Mouse (Mus musculus) kidney, postnatal 0 days (tissue): ENCODE data around the gene Iqck. TPM values are rescaled to one million over a fixed set of nuclear protein-coding genes. Genes with fewer than 3 reads are reported as not detected.

Experiments
- ATAC-seq: fragments of 200-750 bp; cut with Nextera tagmentation; replicated peaks from 2 replicates; pipeline ENCODE4 v1.8.0; 2017; ENCODE audit warnings: low read depth, moderate number of reproducible peaks, moderate TSS enrichment, moderate library complexity; ENCODE audit not compliant: low FRiP score
- DNase-seq: peaks from one replicate; pipeline ENCODE4 v3.0.0-alpha.2; 2016; ENCODE audit warnings: low spot score
- H3K27ac ChIP-seq: fragments of 300-500 bp; sonication (generic); 2 replicates; pipeline ENCODE4 v1.5.1; 2014; ENCODE audit warnings: mild to moderate bottlenecking
- H3K27me3 ChIP-seq: fragments of 300-500 bp; sonication (generic); 2 replicates; pipeline ENCODE4 v1.6.1; 2014; ENCODE audit warnings: low read length, mixed read lengths; ENCODE audit not compliant: insufficient read depth
- H3K36me3 ChIP-seq: fragments of 300-500 bp; sonication (generic); 2 replicates; pipeline ENCODE4 v1.6.1; 2014; ENCODE audit warnings: low read length, mixed read lengths; ENCODE audit not compliant: insufficient read depth
- H3K4me1 ChIP-seq: fragments of 300-500 bp; sonication (generic); replicated peaks from 2 replicates; pipeline ENCODE4 v1.6.1; 2014; ENCODE audit warnings: antibody characterized with exemption, low read length, mixed read lengths; ENCODE audit not compliant: insufficient read depth
- H3K4me2 ChIP-seq: fragments of 300-500 bp; sonication (generic); 2 replicates; pipeline ENCODE4 v1.6.1; 2014; ENCODE audit warnings: mild to moderate bottlenecking, low read length, moderate library complexity, mixed read lengths
- H3K4me3 ChIP-seq: fragments of 300-500 bp; sonication (generic); replicated peaks from 2 replicates; pipeline ENCODE4 v1.5.1; 2014; ENCODE audit warnings: low read depth, low read length
- H3K9ac ChIP-seq: fragments of 300-500 bp; sonication (generic); 2 replicates; pipeline ENCODE4 v1.6.1; 2014; ENCODE audit warnings: low read depth, low read length
- H3K9me3 ChIP-seq: fragments of 300-500 bp; sonication (generic); replicated peaks from 2 replicates; pipeline ENCODE4 v1.6.1; 2016; ENCODE audit warnings: low read length, inconsistent platforms, mixed read lengths
- CTCF ChIP-seq: IDR thresholded peaks from 2 replicates; pipeline ENCODE4 v1.5.1; 2016; ENCODE audit warnings: antibody characterized with exemption, low read depth, mild to moderate bottlenecking, moderate library complexity
- WGBS: fragments of 180-500 bp; shearing (Covaris S2); extraction: QIAGEN DNeasy Blood & Tissue Kit; methylation state at CpG from one replicate; pipeline ENCODE4 v1.1.7; 2014; 5-methylcytosine and 5-hydroxymethylcytosine counted together
- polyA plus RNA-seq: library from polyadenylated mRNA; unstranded; fragments of >200 nt; fragmentation: Nextera tagmentation; extraction: Ambion mirVana; gene quantifications from 2 replicates; pipeline ENCODE4 v1.2.1, GENCODE M21; 2015

Gene Iqck
- polyA plus RNA-seq, 1 experiment from 2014 or later: 2.9 TPM

DNA sequence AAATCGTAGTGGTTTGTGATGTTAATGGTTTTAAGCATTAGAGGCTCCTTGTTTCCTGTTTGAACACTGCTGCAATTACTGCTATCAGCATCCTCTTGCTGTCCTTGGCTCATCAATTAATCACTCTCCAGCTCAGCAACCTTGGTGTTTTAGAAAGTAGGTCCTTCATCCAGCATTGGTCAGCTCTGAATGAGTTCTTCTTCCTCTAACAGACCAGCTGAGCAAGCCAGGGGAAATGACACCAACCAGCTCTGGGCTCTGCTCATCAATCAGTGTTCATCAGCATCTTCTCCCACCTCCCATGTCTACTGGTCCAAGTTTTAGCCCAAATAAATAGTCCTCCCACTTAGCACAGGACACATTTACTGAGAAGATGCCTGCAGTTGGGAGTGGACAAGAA is 3.1 kb downstream of the Iqck start:
- Histone ChIP-seq H3K9me3 (no peaks in the 10 kb centered on the region), H3K27me3 (no peaks in the 10 kb centered on the region), H3K36me3 (no peaks in the 10 kb centered on the region), H3K4me2 (no peak overlapping the region), H3K27ac (no peak overlapping the region), H3K9ac (no peak overlapping the region), H3K4me1 (0 out of 2 replicates have a peak, but pooled peaks cover 4% of the 10 kb centered on the region), H3K4me3 (no peak overlapping the region)
- ATAC-seq (no peak), DNase-seq (no peak)
- no peak for TF ChIP-seq CTCF
- whole genome bisulfite sequencing: 94% methylated on average over 1 of the region's 1 CpGs

DNA sequence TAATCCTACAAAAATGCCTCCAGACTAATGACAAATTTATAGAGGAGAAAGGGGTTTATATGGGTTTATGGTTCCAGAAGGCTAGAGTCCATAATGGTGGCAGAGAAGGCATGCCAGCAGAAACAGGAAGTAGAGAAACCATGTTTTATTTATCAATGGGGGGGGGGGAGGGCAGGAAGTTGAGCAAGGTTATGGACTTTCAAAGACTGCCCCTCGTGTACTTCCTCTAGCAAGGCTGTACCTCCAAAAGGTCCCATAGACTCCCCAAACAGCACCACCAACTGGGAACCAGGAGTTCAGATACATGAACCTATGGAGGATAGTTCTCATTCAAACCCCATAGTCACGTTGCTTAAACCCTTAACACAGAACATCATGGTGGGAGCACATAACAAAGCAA is 9.8 kb downstream of the Iqck start:
- no peak overlapping the region for H3K9ac ChIP-seq
- no peak for TF ChIP-seq CTCF
- H3K27ac ChIP-seq: no peak overlapping the region
- no peak for ATAC-seq
- no peaks in the 10 kb centered on the region for H3K27me3 ChIP-seq
- H3K4me1 ChIP-seq: no peaks in the 10 kb centered on the region
- no peaks in the 10 kb centered on the region for H3K9me3 ChIP-seq
- H3K4me2 ChIP-seq: no peak overlapping the region
- WGBS: 66% methylated on average over 2 of the region's 2 CpGs
- no peaks in the 10 kb centered on the region for H3K36me3 ChIP-seq
- no peak for DNase-seq
- no peak overlapping the region for H3K4me3 ChIP-seq

DNA sequence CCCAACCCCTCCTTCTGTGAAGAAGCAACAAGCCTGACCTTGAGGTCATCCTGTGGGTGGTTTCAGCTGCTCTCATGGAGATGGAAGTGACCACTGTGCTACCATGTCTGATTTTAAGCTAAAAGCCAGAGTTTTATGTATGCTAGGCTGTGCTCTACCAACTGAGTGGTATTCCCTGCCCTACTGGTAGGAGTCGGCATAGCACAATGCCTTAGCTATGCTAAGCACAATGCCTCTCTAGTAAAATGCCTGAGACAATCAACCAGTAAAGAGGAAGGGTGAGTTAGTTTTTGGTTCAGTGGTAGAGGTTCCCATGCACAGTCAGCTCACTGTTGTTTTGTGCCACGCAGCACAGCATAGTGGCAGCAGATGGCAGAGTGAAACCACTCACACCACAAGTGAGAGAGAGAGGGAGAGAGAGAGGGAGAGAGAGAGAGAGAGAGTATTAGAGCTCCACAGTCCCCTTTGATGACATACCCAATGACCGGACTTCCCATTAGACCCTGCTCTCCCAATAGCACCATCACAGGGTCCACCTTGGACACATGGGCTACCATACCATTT is 24.0 kb downstream of the Iqck start:
- WGBS: 78% methylated on average over 3 of the region's 3 CpGs
- no peak; the same call in 1 of the 2 replicates for ATAC-seq

DNA sequence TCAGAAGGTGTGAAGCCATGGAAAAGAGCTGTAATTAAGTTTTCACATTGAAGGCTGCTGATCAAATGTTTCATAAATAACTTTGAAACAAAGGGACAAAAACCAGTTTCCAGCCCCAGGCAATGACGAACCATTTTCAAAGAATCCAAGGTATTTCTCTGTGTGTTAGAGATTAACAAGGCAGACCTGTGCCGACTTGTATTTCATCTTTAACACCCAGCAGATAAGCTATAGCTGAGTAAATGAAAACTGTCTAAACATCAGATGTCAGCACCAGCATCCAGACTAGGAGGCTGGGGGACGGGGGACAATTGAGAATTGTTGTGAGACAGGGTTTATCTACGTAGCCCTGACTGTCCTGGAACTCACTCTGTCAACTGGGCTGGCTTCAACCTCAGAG is 28.4 kb downstream of the Iqck start:
- H3K4me2 ChIP-seq: no peak overlapping the region
- DNase-seq (no peak), ATAC-seq (no peak)
- 81% methylated on average over 4 of the region's 4 CpGs for WGBS
- H3K4me3 ChIP-seq: no peak overlapping the region
- TF ChIP-seq CTCF: no peak
- no peaks in the 10 kb centered on the region for H3K27me3 ChIP-seq
- no peaks in the 10 kb centered on the region for H3K4me1 ChIP-seq
- H3K36me3 ChIP-seq: no peaks in the 10 kb centered on the region
- no peaks in the 10 kb centered on the region for H3K9me3 ChIP-seq
- no peak overlapping the region for H3K27ac ChIP-seq
- H3K9ac ChIP-seq: no peak overlapping the region

More for the DNA sequence above, 24.0 kb downstream of the Iqck start:
- peak; percentile 31; the same call in 1 of the 2 replicates for TF ChIP-seq CTCF
- Histone ChIP-seq H3K4me2 (no peak overlapping the region), H3K36me3 (no peaks in the 10 kb centered on the region), H3K27ac (no peak overlapping the region), H3K9ac (no peak overlapping the region), H3K4me3 (no peak overlapping the region), H3K27me3 (no peaks in the 10 kb centered on the region), H3K9me3 (no peaks in the 10 kb centered on the region), H3K4me1 (no peaks in the 10 kb centered on the region)
- DNase-seq: no peak

DNA sequence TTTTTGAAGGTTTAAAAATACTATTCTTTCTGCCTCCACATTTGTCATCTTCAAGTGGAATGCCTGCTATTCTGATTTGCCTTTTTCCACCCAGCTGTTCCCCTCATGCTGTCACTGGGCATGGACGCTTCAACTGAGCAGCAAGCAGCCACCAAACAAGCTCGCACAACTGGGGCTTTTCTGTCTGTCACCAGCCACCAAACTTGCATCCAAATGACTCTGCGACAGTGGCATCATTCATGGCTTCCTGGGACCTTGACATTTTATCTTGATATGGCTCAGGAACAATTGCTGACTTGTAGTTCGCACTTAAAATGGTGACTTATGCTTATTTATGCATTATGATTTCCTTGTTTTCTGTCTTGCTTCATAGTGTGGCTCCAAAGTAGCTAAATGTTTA is 29.4 kb downstream of the Iqck start:
- Histone ChIP-seq H3K27me3 (no peaks in the 10 kb centered on the region), H3K4me1 (no peaks in the 10 kb centered on the region), H3K36me3 (no peaks in the 10 kb centered on the region), H3K27ac (no peak overlapping the region), H3K4me3 (no peak overlapping the region), H3K9ac (no peak overlapping the region), H3K4me2 (no peak overlapping the region), H3K9me3 (no peaks in the 10 kb centered on the region)
- no peak for TF ChIP-seq CTCF
- whole genome bisulfite sequencing: 73% methylated on average over 4 of the region's 4 CpGs
- ATAC-seq (no peak), DNase-seq (no peak)

- no peak for TF ChIP-seq CTCF
- Histone ChIP-seq H3K27me3 (no peaks in the 10 kb centered on the region), H3K27ac (no peak overlapping the region), H3K9ac (no peak overlapping the region), H3K4me1 (no peaks in the 10 kb centered on the region), H3K4me2 (no peak overlapping the region), H3K4me3 (no peak overlapping the region), H3K9me3 (no peaks in the 10 kb centered on the region), H3K36me3 (no peaks in the 10 kb centered on the region)
- ATAC-seq: no peak
- 45% methylated on average over 6 of the region's 6 CpGs for WGBS
- no peak for DNase-seq
Observed at GRCm38 (mm10) chr7:118887303-118888055, 31.9 kb downstream of the Iqck start.
